Comparison of ENCODE assay signal across 31 mouse cellular contexts in genomic region chr7:123733061-123733460, GRCm38 (mm10).
DNase-seq lines count a peak whose midpoint lies in the region; ATAC-seq and TF ChIP-seq lines count a peak whose summit lies in the region.
"Had no signal": no experiment of that assay in that cellular context is flagged by ENCODE, and none has a peak within 500 bp of the region (broad histone marks: within the 10 kb centered on the region; RNA-seq: fewer than 3 reads in every experiment).

No protein-coding gene starts in this region.

- H3K36me3 ChIP-seq in heart, adult 2 months (ENCODE audit: control insufficient read depth, insufficient read depth, low read length), result no peaks in the 10 kb centered on the region
- H3K36me3 ChIP-seq: forebrain, embryonic 12.5 days; heart, embryonic 10.5 days; heart, embryonic 15.5 days; intestine, embryonic 15.5 days; limb, embryonic 10.5 days; limb, embryonic 15.5 days; liver, embryonic 13.5 days; midbrain, embryonic 12.5 days; neural tube, embryonic 13.5 days had no signal

- TF ChIP-seq CTCF in heart, adult 2 months (IDR thresholded peaks at IDR 0.05), result no peak

- DNase-seq in frontal cortex, postnatal 14 days (ENCODE audit: low spot score in 2 of 2), result no peak
- peak; percentile 8 to 28 for DNase-seq in left cerebral cortex, adult 18-20 months (ENCODE audit: low spot score in 2 of 2)
- DNase-seq in left cerebral cortex, adult 11 months (ENCODE audit: low spot score), result no peak
- DNase-seq in left cerebral cortex, postnatal 14 days (ENCODE audit: low spot score in 2 of 2), result peak; percentile 34 to 58
- peak; percentile 79 for DNase-seq in telencephalon, adult 2 months (ENCODE audit: low read depth, low spot score)
- no peak for DNase-seq in heart, adult 2 months
- DNase-seq: adrenal gland, adult 2 months; adrenal gland, postnatal 36 days; cerebellum, adult 2 months; cerebellum, postnatal 14 days; forebrain, postnatal 0 days; kidney, adult 2 months; kidney, postnatal 36 days; liver, embryonic 13.5 days; lung, adult 18-20 months; lung, postnatal 4 days had no signal

- no peak for TF ChIP-seq POLR2A in heart, adult 2 months (IDR thresholded peaks at IDR 0.05; ENCODE audit: insufficient read depth, low read depth, low read length)

- WGBS in heart, adult 2 months, result 64% methylated on average over 3 of the region's 3 CpGs

- no peak for TF ChIP-seq EP300 in heart, adult 2 months (IDR thresholded peaks at IDR 0.05; ENCODE audit: insufficient read depth, low read depth, low read length)

- no peak overlapping the region for H3K9ac ChIP-seq in heart, adult 2 months (ENCODE audit: low read depth, low read length)
- H3K9ac ChIP-seq: forebrain, embryonic 12.5 days; forebrain, postnatal 0 days; heart, embryonic 15.5 days; intestine, embryonic 15.5 days; limb, embryonic 15.5 days; liver, embryonic 13.5 days; midbrain, embryonic 12.5 days; neural tube, embryonic 13.5 days had no signal

- intact Hi-C loops in left cerebral cortex, postnatal 14 days (cut with DNase I), result no loop called here
- intact Hi-C loops in heart, adult 2 months (cut with DNase I), result no loop called here

- H3K27me3 ChIP-seq in heart, adult 2 months (ENCODE audit: control insufficient read depth, insufficient read depth, low read length), result no peaks in the 10 kb centered on the region
- H3K27me3 ChIP-seq: forebrain, embryonic 12.5 days; heart, embryonic 15.5 days; intestine, embryonic 15.5 days; limb, embryonic 15.5 days; liver, embryonic 13.5 days; megakaryocyte, embryonic 14.5 days; midbrain, embryonic 12.5 days; neural tube, embryonic 13.5 days had no signal

- no peak overlapping the region for H3K27ac ChIP-seq in heart, adult 2 months
- H3K27ac ChIP-seq: forebrain, embryonic 12.5 days; heart, embryonic 10.5 days; heart, embryonic 15.5 days; hindbrain, postnatal 0 days; intestine, embryonic 15.5 days; limb, embryonic 10.5 days; limb, embryonic 15.5 days; liver, embryonic 13.5 days; midbrain, embryonic 12.5 days; neural tube, embryonic 13.5 days had no signal

- no peak overlapping the region for H3K4me3 ChIP-seq in heart, adult 2 months
- H3K4me3 ChIP-seq: erythroblast, embryonic 14.5 days; forebrain, embryonic 12.5 days; heart, embryonic 10.5 days; heart, embryonic 15.5 days; intestine, embryonic 15.5 days; limb, embryonic 10.5 days; limb, embryonic 15.5 days; liver, embryonic 13.5 days; megakaryocyte, embryonic 14.5 days; midbrain, embryonic 12.5 days; myocyte; neural tube, embryonic 13.5 days had no signal

- ATAC-seq in frontal cortex, adult (ENCODE audit: low TSS enrichment), result peak; percentile 91
- ATAC-seq: activated CD4-positive, CD25-positive, alpha-beta regulatory T cell, adult 4 months; forebrain, postnatal 0 days; hindbrain, postnatal 0 days; intestine, embryonic 15.5 days; lung, postnatal 0 days had no signal

- no peaks in the 10 kb centered on the region for H3K79me2 ChIP-seq in heart, adult 2 months (replicated peaks; ENCODE audit: control insufficient read depth, insufficient read depth, low read length)

- no peaks in the 10 kb centered on the region for H3K4me1 ChIP-seq in heart, adult 2 months (ENCODE audit: control insufficient read depth, insufficient read depth, low read length)
- H3K4me1 ChIP-seq: heart, embryonic 10.5 days; heart, embryonic 15.5 days; intestine, embryonic 15.5 days; limb, embryonic 15.5 days; liver, embryonic 13.5 days; megakaryocyte, embryonic 14.5 days; midbrain, embryonic 12.5 days had no signal

Comparison
In these comparisons a context has a peak if more than half of its experiments do, and no peak if none do; other contexts are left out.
1. DNase-seq: peak in left cerebral cortex, adult 18-20 months (2 of 2), left cerebral cortex, postnatal 14 days (2 of 2) and telencephalon, adult 2 months (single experiment); none in frontal cortex, postnatal 14 days (0 of 2), left cerebral cortex, adult 11 months (single experiment) and heart, adult 2 months (0 of 2).